19 mouse cellular contexts compared by ENCODE assay signal in the genomic region with DNA sequence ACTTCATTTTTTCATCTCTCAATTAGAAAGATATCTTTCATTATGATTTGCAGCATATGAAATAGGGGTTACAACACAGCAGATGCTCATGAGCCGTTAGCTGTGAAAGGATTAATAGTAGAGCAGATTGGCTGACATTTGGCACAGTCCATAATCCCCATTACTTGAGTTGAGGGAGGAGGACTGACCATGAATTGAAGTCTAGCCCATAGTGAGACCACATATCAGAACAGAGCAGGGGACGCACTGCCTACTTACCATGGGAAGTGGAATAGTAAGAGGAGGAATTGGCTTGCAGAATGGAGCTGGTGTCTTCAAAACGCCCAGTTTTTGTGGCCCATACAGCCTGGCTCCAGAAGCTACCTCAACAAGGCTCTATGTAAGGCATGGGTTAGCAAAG.
DNase-seq lines count a peak whose midpoint lies in the region; ATAC-seq and TF ChIP-seq lines count a peak whose summit lies in the region.
"Had no signal": no experiment of that assay in that cellular context is flagged by ENCODE, and none has a peak within 500 bp of the region (broad histone marks: within the 10 kb centered on the region; RNA-seq: fewer than 3 reads in every experiment).

No protein-coding gene starts in this region.

- ATAC-seq in forebrain, embryonic 13.5 days = no peak
- no peak for ATAC-seq in forebrain, embryonic 11.5 days (replicated peaks; ENCODE audit: low FRiP score)
- ATAC-seq in forebrain, embryonic 16.5 days = no peak
- ATAC-seq: intestine, postnatal 0 days; midbrain, embryonic 16.5 days had no signal

- H3K27ac ChIP-seq in forebrain, embryonic 13.5 days = 0 out of 2 replicates have a peak overlapping the region, but pooled peaks have one; percentile 4
- H3K27ac ChIP-seq in forebrain, embryonic 11.5 days (ENCODE audit: low read depth, low read length) = no peak overlapping the region
- peak overlapping the region; percentile 46; the same call in 1 of the 2 replicates for H3K27ac ChIP-seq in layer of hippocampus, adult 2 months
- peak overlapping the region; percentile 56 for H3K27ac ChIP-seq in forebrain, embryonic 16.5 days (ENCODE audit: low read length)
- H3K27ac ChIP-seq: embryonic facial prominence, embryonic 12.5 days; limb, embryonic 15.5 days; liver, embryonic 15.5 days had no signal

- no peak for TF ChIP-seq CTCF in layer of hippocampus, adult 2 months (conservative IDR thresholded peaks at IDR 0.05)
- TF ChIP-seq CTCF in brain, embryonic 14.5 days (IDR thresholded peaks at IDR 0.05; ENCODE audit: borderline replicate concordance, extremely low read depth, insufficient read depth, insufficient read length) = no peak

- peaks cover 17% of the 10 kb centered on the region for H3K36me3 ChIP-seq in forebrain, embryonic 13.5 days (ENCODE audit: poor library complexity, severe bottlenecking)
- no peaks in the 10 kb centered on the region for H3K36me3 ChIP-seq in forebrain, embryonic 11.5 days (ENCODE audit: control insufficient read depth, insufficient read depth, low read length)
- no peaks in the 10 kb centered on the region for H3K36me3 ChIP-seq in forebrain, embryonic 16.5 days (ENCODE audit: control insufficient read depth, insufficient read depth)
- H3K36me3 ChIP-seq: limb, embryonic 15.5 days had no signal

- peaks cover 10% of the 10 kb centered on the region; the same call in 1 of the 2 replicates for H3K4me1 ChIP-seq in forebrain, embryonic 13.5 days
- no peaks in the 10 kb centered on the region for H3K4me1 ChIP-seq in forebrain, embryonic 11.5 days (replicated peaks; ENCODE audit: control insufficient read depth, insufficient read depth, low read length)
- peaks cover 7% of the 10 kb centered on the region; the same call in 1 of the 2 replicates for H3K4me1 ChIP-seq in forebrain, embryonic 16.5 days (replicated peaks; ENCODE audit: control insufficient read depth, insufficient read depth, low read length)
- H3K4me1 ChIP-seq: liver, embryonic 15.5 days had no signal

- no peaks in the 10 kb centered on the region for H3K9me3 ChIP-seq in forebrain, embryonic 13.5 days (replicated peaks)
- no peaks in the 10 kb centered on the region for H3K9me3 ChIP-seq in forebrain, embryonic 11.5 days (ENCODE audit: control insufficient read depth, low read length)
- no peaks in the 10 kb centered on the region for H3K9me3 ChIP-seq in forebrain, embryonic 16.5 days (ENCODE audit: control insufficient read depth, low read length)
- H3K9me3 ChIP-seq: embryonic facial prominence, embryonic 12.5 days; limb, embryonic 15.5 days; liver, embryonic 15.5 days had no signal

- DNase-seq in forebrain, embryonic 11.5 days (ENCODE audit: low spot score) = no peak
- DNase-seq in layer of hippocampus, adult 2 months (ENCODE audit: low spot score in 2 of 2) = no peak
- no peak for DNase-seq in layer of hippocampus, adult 8-10 months (ENCODE audit: low spot score in 2 of 2)
- DNase-seq in brain, embryonic 14.5 days (ENCODE audit: low read depth) = peak; percentile 62
- no peak for DNase-seq in kidney, postnatal 4 days
- DNase-seq in adrenal gland, postnatal 10 days = no peak
- DNase-seq: gastrocnemius, postnatal 25 days; layer of hippocampus, postnatal 36 days; right cerebral cortex, adult 18-20 months; thymus, postnatal 36 days had no signal

- H3K9ac ChIP-seq in forebrain, embryonic 13.5 days = no peak overlapping the region
- no peak overlapping the region for H3K9ac ChIP-seq in forebrain, embryonic 11.5 days (ENCODE audit: low read length)
- H3K9ac ChIP-seq in forebrain, embryonic 16.5 days (replicated peaks; ENCODE audit: low read depth, low read length) = no peak overlapping the region
- H3K9ac ChIP-seq: embryonic facial prominence, embryonic 12.5 days; limb, embryonic 15.5 days; liver, embryonic 15.5 days had no signal

- 74% methylated on average over 3 of the region's 3 CpGs for WGBS in forebrain, embryonic 13.5 days
- 77% methylated on average over 3 of the region's 3 CpGs for WGBS in forebrain, embryonic 11.5 days
- 55% methylated on average over 3 of the region's 3 CpGs for WGBS in forebrain, embryonic 16.5 days

- no peak for TF ChIP-seq POLR2A in brain, embryonic 14.5 days (IDR thresholded peaks at IDR 0.05; ENCODE audit: borderline replicate concordance, extremely low read depth, insufficient read depth, insufficient read length, poor library complexity, severe bottlenecking)

- H3K4me3 ChIP-seq in forebrain, embryonic 13.5 days = no peak overlapping the region
- H3K4me3 ChIP-seq in forebrain, embryonic 11.5 days (ENCODE audit: low read depth, low read length) = no peak overlapping the region
- H3K4me3 ChIP-seq in layer of hippocampus, adult 2 months = no peak overlapping the region
- H3K4me3 ChIP-seq in forebrain, embryonic 16.5 days (replicated peaks; ENCODE audit: low read length) = no peak overlapping the region
- H3K4me3 ChIP-seq: embryonic facial prominence, embryonic 12.5 days; erythroblast, embryonic 14.5 days; limb, embryonic 15.5 days; liver, embryonic 15.5 days; megakaryocyte, embryonic 14.5 days had no signal

- no peak overlapping the region for H3K4me2 ChIP-seq in forebrain, embryonic 13.5 days
- no peak overlapping the region for H3K4me2 ChIP-seq in forebrain, embryonic 11.5 days (ENCODE audit: low read depth, low read length, severe bottlenecking)
- no peak overlapping the region for H3K4me2 ChIP-seq in forebrain, embryonic 16.5 days (ENCODE audit: low read length)
- H3K4me2 ChIP-seq: embryonic facial prominence, embryonic 12.5 days; limb, embryonic 15.5 days; liver, embryonic 15.5 days had no signal

- no peaks in the 10 kb centered on the region for H3K27me3 ChIP-seq in forebrain, embryonic 13.5 days
- H3K27me3 ChIP-seq in forebrain, embryonic 11.5 days (ENCODE audit: control insufficient read depth, insufficient read depth, low read length) = no peaks in the 10 kb centered on the region
- no peaks in the 10 kb centered on the region for H3K27me3 ChIP-seq in forebrain, embryonic 16.5 days (replicated peaks; ENCODE audit: control insufficient read depth, insufficient read depth, low read length)
- H3K27me3 ChIP-seq: embryonic facial prominence, embryonic 12.5 days; limb, embryonic 15.5 days; liver, embryonic 15.5 days; megakaryocyte, embryonic 14.5 days had no signal
